Comparison of ENCODE assay signal across 20 mouse cellular contexts in the genomic region with DNA sequence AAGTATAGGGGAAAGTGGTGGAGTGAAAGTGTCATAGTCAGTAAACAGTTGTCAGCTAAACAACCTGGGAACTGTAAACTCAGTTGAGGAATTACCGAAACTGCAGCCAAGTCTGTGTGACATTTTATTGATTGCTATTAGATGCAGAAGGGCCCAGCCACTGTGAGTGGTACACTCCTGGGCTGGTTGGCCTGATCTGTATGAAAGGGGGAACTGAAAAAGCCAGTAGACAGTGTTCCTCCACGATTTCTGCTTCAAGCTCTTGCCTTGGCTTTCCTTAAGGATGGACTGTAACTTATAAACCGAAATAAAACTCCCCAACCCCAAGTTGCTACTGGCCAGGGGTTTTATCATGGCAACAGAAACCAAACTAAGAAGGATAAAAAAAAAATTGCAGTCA. TPM values are rescaled to one million over a fixed set of nuclear protein-coding genes. Genes with fewer than 3 reads are reported as not detected.
DNase-seq lines count a peak whose midpoint lies in the region; TF ChIP-seq lines count a peak whose summit lies in the region.
"Had no signal": no experiment of that assay in that cellular context is flagged by ENCODE, and none has a peak within 500 bp of the region (broad histone marks: within the 10 kb centered on the region; RNA-seq: fewer than 3 reads in every experiment).

No protein-coding gene starts in this region.

- intact Hi-C loops in gastrocnemius, adult 2 months (cut with DNase I), result no loop called here
- intact Hi-C loops in left cerebral cortex, adult 2 months (cut with DNase I), result no loop called here

- TF ChIP-seq CTCF in gastrocnemius, adult 2 months (IDR thresholded peaks at IDR 0.05), result no peak
- no peak for TF ChIP-seq CTCF in left cerebral cortex, adult 2 months (IDR thresholded peaks at IDR 0.05)

- H3K27ac ChIP-seq in gastrocnemius, adult 2 months, result 0 out of 2 replicates have a peak overlapping the region, but pooled peaks have one; percentile 8
- H3K27ac ChIP-seq in left cerebral cortex, adult 2 months, result peak overlapping the region; percentile 38; the same call in 1 of the 2 replicates
- H3K27ac ChIP-seq: embryonic facial prominence, embryonic 13.5 days; embryonic facial prominence, embryonic 15.5 days; forebrain, embryonic 10.5 days; forebrain, embryonic 12.5 days had no signal

- no peak for DNase-seq in gastrocnemius, adult 2 months
- no peak for DNase-seq in gastrocnemius, postnatal 10 days
- DNase-seq in left cerebral cortex, adult 2 months (ENCODE audit: extremely low spot score in 1 of 2, low spot score in 2 of 2), result no peak
- DNase-seq in left cerebral cortex, adult 9 months (ENCODE audit: low spot score in 2 of 2), result no peak
- peak; percentile 45 for DNase-seq in A20 (ENCODE audit: low read depth, low spot score)
- DNase-seq in cerebellum, postnatal 4 days (ENCODE audit: low spot score in 2 of 2), result no peak
- DNase-seq: adrenal gland, adult 8-10 months; adrenal gland, postnatal 14 days; adrenal gland, postnatal 36 days; cerebellum, adult 11-12 months; cerebellum, adult 2 months; cerebellum, adult 9-10 months; cerebellum, postnatal 10 days; cerebellum, postnatal 25 days; embryo, embryonic 11 days had no signal

- H3K4me3 ChIP-seq in gastrocnemius, adult 2 months, result no peak overlapping the region
- H3K4me3 ChIP-seq in left cerebral cortex, adult 2 months, result no peak overlapping the region
- H3K4me3 ChIP-seq: embryonic facial prominence, embryonic 13.5 days; embryonic facial prominence, embryonic 15.5 days; erythroblast, embryonic 14.5 days; forebrain, embryonic 10.5 days; forebrain, embryonic 12.5 days had no signal

RNA-seq across cellular contexts. Expression of gene Rpl15, which starts 21.4 kb away (rescaled TPM):
- total RNA-seq in gastrocnemius, adult 2 months (2021), result 100 to 1,000 TPM; 519 to 581 TPM
- total RNA-seq in gastrocnemius, postnatal 10 days (2021), result 100 to 1,000 TPM; 921 to 934 TPM
- 100 to 1,000 TPM; 339 to 400 TPM for total RNA-seq in left cerebral cortex, adult 2 months (2021)

RNA-seq across cellular contexts. Expression of gene Nkiras1, which starts 21.6 kb away (rescaled TPM):
- total RNA-seq in gastrocnemius, adult 2 months (2021), result 10 to 100 TPM; 30.1 to 44.9 TPM
- total RNA-seq in gastrocnemius, postnatal 10 days (2021), result 10 to 100 TPM; 38.4 to 40.6 TPM
- total RNA-seq in left cerebral cortex, adult 2 months (2021), result 100 to 1,000 TPM in 1 of 2 experiments, 10 to 100 TPM in 1; 97.0 to 107 TPM

RNA-seq across cellular contexts. Expression of gene Ube2e1, which starts 39.1 kb away (rescaled TPM):
- 10 to 100 TPM; 86.5 to 95.5 TPM for total RNA-seq in gastrocnemius, adult 2 months (2021)
- total RNA-seq in gastrocnemius, postnatal 10 days (2021), result 100 to 1,000 TPM; 113 to 129 TPM
- 100 to 1,000 TPM; 119 to 123 TPM for total RNA-seq in left cerebral cortex, adult 2 months (2021)

RNA-seq across cellular contexts. Expression of gene Nr1d2, which starts 53.7 kb away (rescaled TPM):
- 10 to 100 TPM; 49.9 to 91.6 TPM for total RNA-seq in gastrocnemius, adult 2 months (2021)
- total RNA-seq in gastrocnemius, postnatal 10 days (2021), result 10 to 100 TPM; 58.4 to 60.2 TPM
- total RNA-seq in left cerebral cortex, adult 2 months (2021), result 10 to 100 TPM; 74.2 to 97.1 TPM
